Comparison of ENCODE assay signal across 10 mouse cellular contexts in genomic region chr9:104355521-104356270, GRCm38 (mm10). TPM values are rescaled to one million over a fixed set of nuclear protein-coding genes. Genes with fewer than 3 reads are reported as not detected.
A peak's percentile ranks its signal among the peaks of the same experiment; 100 is the strongest.
DNase-seq lines count a peak whose midpoint lies in the region; ATAC-seq and TF ChIP-seq lines count a peak whose summit lies in the region.
"Had no signal": no experiment of that assay in that cellular context is flagged by ENCODE, and none has a peak within 500 bp of the region (broad histone marks: within the 10 kb centered on the region; RNA-seq: fewer than 3 reads in every experiment).

No protein-coding gene starts in this region.

- H3K4me2 ChIP-seq in liver, embryonic 13.5 days: no peak overlapping the region

- no peaks in the 10 kb centered on the region for H3K36me3 ChIP-seq in kidney, adult 2 months (ENCODE audit: control insufficient read depth, insufficient read depth, low read length)
- no peaks in the 10 kb centered on the region for H3K36me3 ChIP-seq in liver, embryonic 13.5 days

- 48% methylated on average over 8 of the region's 8 CpGs for WGBS in kidney, adult 2 months
- 68% methylated on average over 8 of the region's 8 CpGs for WGBS in liver, embryonic 13.5 days (ENCODE audit: insufficient replicate concordance)

- H3K27me3 ChIP-seq in kidney, adult 2 months (replicated peaks; ENCODE audit: control insufficient read depth, insufficient read depth, low read length): no peaks in the 10 kb centered on the region
- no peaks in the 10 kb centered on the region for H3K27me3 ChIP-seq in liver, embryonic 13.5 days
- H3K27me3 ChIP-seq: Patski had no signal

- no peaks in the 10 kb centered on the region; the same call in 1 of the 2 replicates for H3K4me1 ChIP-seq in kidney, adult 2 months (ENCODE audit: control insufficient read depth, insufficient read depth, low read length)
- no peaks in the 10 kb centered on the region for H3K4me1 ChIP-seq in liver, embryonic 13.5 days (replicated peaks)

- peak; percentile 62 for ATAC-seq in liver, embryonic 13.5 days (ENCODE audit: low read depth)
- ATAC-seq in CD4-positive, CD25-positive, alpha-beta regulatory T cell, adult 4 months: no peak
- ATAC-seq: Patski had no signal

- no peak overlapping the region for H3K9ac ChIP-seq in liver, embryonic 13.5 days

- DNase-seq in lung, postnatal 36 days: peak; percentile 3
- no peak for DNase-seq in lung, postnatal 4 days
- DNase-seq in kidney, adult 2 months: peak; percentile 67
- no peak for DNase-seq in liver, embryonic 13.5 days
- peak; percentile 66 for DNase-seq in yolk sac, embryonic 10.5 days (ENCODE audit: low spot score)
- DNase-seq in layer of hippocampus, adult 11-12 months (ENCODE audit: low spot score): no peak
- DNase-seq: left cerebral cortex, postnatal 4 days had no signal

- H3K27ac ChIP-seq in kidney, adult 2 months (ENCODE audit: insufficient read depth, low read depth, low read length): no peak overlapping the region
- peak overlapping the region; percentile 48; the same call in 1 of the 2 replicates for H3K27ac ChIP-seq in liver, embryonic 13.5 days
- H3K27ac ChIP-seq: macrophage had no signal

- no peak for TF ChIP-seq CTCF in kidney, adult 2 months (conservative IDR thresholded peaks at IDR 0.05; ENCODE audit: insufficient read depth, insufficient read length, low read depth, low read length)

- no peak overlapping the region for H3K4me3 ChIP-seq in kidney, adult 2 months (ENCODE audit: insufficient read depth, low read depth, low read length)
- no peak overlapping the region for H3K4me3 ChIP-seq in liver, embryonic 13.5 days (replicated peaks)

- no peaks in the 10 kb centered on the region for H3K9me3 ChIP-seq in liver, embryonic 13.5 days (replicated peaks)

- TF ChIP-seq POLR2A in kidney, adult 2 months (IDR thresholded peaks at IDR 0.05; ENCODE audit: low read depth, low read length): no peak

RNA-seq across cellular contexts. Expression of gene Acpp, which starts 18.1 kb away (rescaled TPM):
- 4.6 and 5.4 TPM in 2 replicates for polyA plus RNA-seq in kidney, adult 2 months (2012; rRNA removed)
- polyA plus RNA-seq in liver, embryonic 13.5 days (2015; fragmentation: Nextera tagmentation; extraction: Ambion mirVana): 0.07 and 0.14 TPM in 2 replicates
- 1 to 10 TPM; 2.1 to 4.6 TPM for polyA plus RNA-seq in CD4-positive, CD25-positive, alpha-beta regulatory T cell, adult 4 months (2017; shearing (Covaris generic))
- polyA plus RNA-seq: Patski had no signal

Comparison
In these comparisons a context has a peak if more than half of its experiments do, and no peak if none do; other contexts are left out.
1. DNase-seq: peak in lung, postnatal 36 days (single experiment), kidney, adult 2 months (single experiment) and yolk sac, embryonic 10.5 days (single experiment); none in lung, postnatal 4 days (0 of 2), liver, embryonic 13.5 days (single experiment) and layer of hippocampus, adult 11-12 months (single experiment).